In the genomic region with DNA sequence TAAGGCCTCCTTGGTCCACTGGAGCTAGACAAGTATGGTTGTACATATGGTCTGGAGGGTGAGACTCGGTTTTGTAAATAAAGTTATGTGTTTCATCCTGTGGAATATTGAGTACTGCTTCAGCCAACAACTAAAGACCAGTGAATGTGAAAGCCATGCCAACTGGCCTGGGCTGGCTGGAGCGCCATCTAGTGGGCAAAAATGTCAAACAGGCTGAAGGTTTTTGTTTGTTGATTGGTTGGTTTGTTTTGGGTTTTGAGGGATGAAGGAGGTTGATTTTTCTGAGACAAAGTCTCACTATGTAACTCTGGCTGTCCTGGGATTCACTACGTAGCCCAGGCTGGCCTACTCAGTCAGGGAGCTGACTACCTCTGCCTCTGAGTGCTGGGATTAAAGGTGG, we compare ENCODE assay signal across 10 mouse cellular contexts. TPM values are rescaled to one million over a fixed set of nuclear protein-coding genes. Genes with fewer than 3 reads are reported as not detected.
DNase-seq lines count a peak whose midpoint lies in the region; ATAC-seq and TF ChIP-seq lines count a peak whose summit lies in the region.
"Had no signal": no experiment of that assay in that cellular context is flagged by ENCODE, and none has a peak within 500 bp of the region (broad histone marks: within the 10 kb centered on the region; RNA-seq: fewer than 3 reads in every experiment).

No protein-coding gene starts in this region.

- H3K27me3 ChIP-seq in kidney, embryonic 15.5 days, result no peaks in the 10 kb centered on the region; the same call in 1 of the 2 replicates
- peaks cover 33% of the 10 kb centered on the region for H3K27me3 ChIP-seq in E14TG2a.4 (ENCODE audit: insufficient read depth, low read length)
- peaks cover 8% of the 10 kb centered on the region for H3K27me3 ChIP-seq in midbrain, postnatal 0 days (ENCODE audit: insufficient read depth, low read length)
- H3K27me3 ChIP-seq: embryonic facial prominence, embryonic 15.5 days; limb, embryonic 15.5 days had no signal

- WGBS in kidney, embryonic 15.5 days, result 9% methylated on average over 3 of the region's 3 CpGs
- 13% methylated on average over 3 of the region's 3 CpGs for WGBS in midbrain, postnatal 0 days

- no peak for TF ChIP-seq POLR2A in brain, embryonic 14.5 days (IDR thresholded peaks at IDR 0.05; ENCODE audit: borderline replicate concordance, extremely low read depth, insufficient read depth, insufficient read length, poor library complexity, severe bottlenecking)

- intact Hi-C loops in gastrocnemius, postnatal 14 days (cut with DNase I; ENCODE audit: low total_unique reads), result no loop called here
- intact Hi-C loops in left cerebral cortex, postnatal 14 days (cut with DNase I), result no loop called here

- no peak for ATAC-seq in kidney, embryonic 15.5 days (replicated peaks; ENCODE audit: low FRiP score)
- ATAC-seq in midbrain, postnatal 0 days (ENCODE audit: low FRiP score), result no peak
- no peak for ATAC-seq in granulocyte monocyte progenitor cell, adult 5-6 weeks (replicated peaks; ENCODE audit: poor library complexity, severe bottlenecking)

- TF ChIP-seq CTCF in E14TG2a.4 (conservative IDR thresholded peaks at IDR 0.05; ENCODE audit: low read length), result peak; percentile 92
- TF ChIP-seq CTCF in brain, embryonic 14.5 days (IDR thresholded peaks at IDR 0.05; ENCODE audit: borderline replicate concordance, extremely low read depth, insufficient read depth, insufficient read length), result peak; percentile 94
- TF ChIP-seq CTCF in midbrain, postnatal 0 days (IDR thresholded peaks at IDR 0.05), result peak; percentile 96

- H3K36me3 ChIP-seq in kidney, embryonic 15.5 days, result peaks cover 24% of the 10 kb centered on the region
- H3K36me3 ChIP-seq in E14TG2a.4 (ENCODE audit: insufficient read depth, low read length), result peaks cover 20% of the 10 kb centered on the region
- peaks cover 14% of the 10 kb centered on the region for H3K36me3 ChIP-seq in midbrain, postnatal 0 days (ENCODE audit: insufficient read depth, low read length)

- H3K4me2 ChIP-seq in kidney, embryonic 15.5 days, result no peak overlapping the region
- no peak overlapping the region for H3K4me2 ChIP-seq in midbrain, postnatal 0 days (ENCODE audit: low read depth, low read length, poor library complexity, severe bottlenecking)
- H3K4me2 ChIP-seq: embryonic facial prominence, embryonic 15.5 days; limb, embryonic 15.5 days had no signal

- no peaks in the 10 kb centered on the region for H3K9me3 ChIP-seq in kidney, embryonic 15.5 days (replicated peaks)
- H3K9me3 ChIP-seq in E14TG2a.4 (ENCODE audit: low read length), result no peaks in the 10 kb centered on the region
- no peaks in the 10 kb centered on the region for H3K9me3 ChIP-seq in midbrain, postnatal 0 days (ENCODE audit: low read length)
- H3K9me3 ChIP-seq: embryonic facial prominence, embryonic 15.5 days; limb, embryonic 15.5 days had no signal

- no peak overlapping the region for H3K4me3 ChIP-seq in kidney, embryonic 15.5 days (replicated peaks)
- H3K4me3 ChIP-seq in E14TG2a.4 (replicated peaks; ENCODE audit: low read length), result no peak overlapping the region
- no peak overlapping the region for H3K4me3 ChIP-seq in midbrain, postnatal 0 days (ENCODE audit: low read depth, low read length)
- H3K4me3 ChIP-seq: embryonic facial prominence, embryonic 15.5 days; limb, embryonic 15.5 days had no signal

- H3K4me1 ChIP-seq in kidney, embryonic 15.5 days, result peaks cover 49% of the 10 kb centered on the region
- peaks cover 79% of the 10 kb centered on the region for H3K4me1 ChIP-seq in E14TG2a.4 (replicated peaks; ENCODE audit: low read depth, low read length)
- H3K4me1 ChIP-seq in midbrain, postnatal 0 days (ENCODE audit: insufficient read depth, low read length), result peaks cover 17% of the 10 kb centered on the region; the same call in 1 of the 2 replicates

- no peak overlapping the region for H3K9ac ChIP-seq in kidney, embryonic 15.5 days
- H3K9ac ChIP-seq in midbrain, postnatal 0 days (replicated peaks; ENCODE audit: low read length, poor library complexity, severe bottlenecking), result no peak overlapping the region
- H3K9ac ChIP-seq: embryonic facial prominence, embryonic 15.5 days; limb, embryonic 15.5 days had no signal

- no peak overlapping the region for H3K27ac ChIP-seq in kidney, embryonic 15.5 days
- no peak overlapping the region for H3K27ac ChIP-seq in midbrain, postnatal 0 days (ENCODE audit: low read depth, low read length)
- H3K27ac ChIP-seq: embryonic facial prominence, embryonic 15.5 days; limb, embryonic 15.5 days had no signal

- peak; percentile 81 for DNase-seq in kidney, adult 18-20 months
- peak; percentile 81 for DNase-seq in brain, embryonic 14.5 days (ENCODE audit: low read depth)
- DNase-seq in gastrocnemius, postnatal 14 days, result peak; percentile 71
- DNase-seq in left cerebral cortex, postnatal 14 days (ENCODE audit: low spot score in 2 of 2), result peak; percentile 79 to 81
- peak; percentile 80 for DNase-seq in midbrain, postnatal 0 days (ENCODE audit: low spot score)

RNA-seq across cellular contexts. Expression of a gene that starts 1.5 kb away (rescaled TPM):
- polyA plus RNA-seq in kidney, embryonic 15.5 days (2015; fragmentation: Nextera tagmentation; extraction: Ambion mirVana), result 1.2 and 2.9 TPM in 2 replicates
- 7.4 and 8.4 TPM in 2 replicates for polyA plus RNA-seq in brain, embryonic 14.5 days (2012; rRNA removed)
- not detected for total RNA-seq in gastrocnemius, postnatal 14 days (2021)
- 1 to 10 TPM; 2.3 to 3.1 TPM for total RNA-seq in left cerebral cortex, postnatal 14 days (2021)
- total RNA-seq in midbrain, postnatal 0 days (2014; rRNA removed), result 3.3 and 4.2 TPM in 2 replicates
- polyA plus RNA-seq in midbrain, postnatal 0 days (2015; fragmentation: Nextera tagmentation; extraction: Ambion mirVana), result 4.9 and 5.0 TPM in 2 replicates
- not detected in 2 replicates for total RNA-seq in granulocyte monocyte progenitor cell, adult 5-6 weeks (2014; fragmentation: Nextera tagmentation)
- total RNA-seq in granulocyte monocyte progenitor cell, adult 5-6 weeks (2017), result not detected in 2 replicates

RNA-seq across cellular contexts. Expression of a gene that starts 3.6 kb away (rescaled TPM):
- 44.4 and 46.8 TPM in 2 replicates for polyA plus RNA-seq in kidney, embryonic 15.5 days (2015; fragmentation: Nextera tagmentation; extraction: Ambion mirVana)
- polyA plus RNA-seq in brain, embryonic 14.5 days (2012; rRNA removed), result 74.5 and 109 TPM in 2 replicates
- total RNA-seq in gastrocnemius, postnatal 14 days (2021), result 1 to 10 TPM; 7.5 to 7.7 TPM
- 10 to 100 TPM; 38.4 to 39.2 TPM for total RNA-seq in left cerebral cortex, postnatal 14 days (2021)
- 55.5 and 68.7 TPM in 2 replicates for total RNA-seq in midbrain, postnatal 0 days (2014; rRNA removed)
- polyA plus RNA-seq in midbrain, postnatal 0 days (2015; fragmentation: Nextera tagmentation; extraction: Ambion mirVana), result 60.0 and 66.5 TPM in 2 replicates
- total RNA-seq in granulocyte monocyte progenitor cell, adult 5-6 weeks (2014; fragmentation: Nextera tagmentation), result 11.3 and 16.7 TPM in 2 replicates
- 11.3 and 14.3 TPM in 2 replicates for total RNA-seq in granulocyte monocyte progenitor cell, adult 5-6 weeks (2017)

RNA-seq across cellular contexts. Expression of a gene that starts 3.6 kb away (rescaled TPM):
- 31.5 and 33.9 TPM in 2 replicates for polyA plus RNA-seq in kidney, embryonic 15.5 days (2015; fragmentation: Nextera tagmentation; extraction: Ambion mirVana)
- 34.3 and 45.7 TPM in 2 replicates for polyA plus RNA-seq in brain, embryonic 14.5 days (2012; rRNA removed)
- total RNA-seq in gastrocnemius, postnatal 14 days (2021), result 1 to 10 TPM; 2.2 to 2.5 TPM
- total RNA-seq in left cerebral cortex, postnatal 14 days (2021), result 10 to 100 TPM; 20.7 to 24.9 TPM
- total RNA-seq in midbrain, postnatal 0 days (2014; rRNA removed), result 39.0 and 50.8 TPM in 2 replicates
- polyA plus RNA-seq in midbrain, postnatal 0 days (2015; fragmentation: Nextera tagmentation; extraction: Ambion mirVana), result 50.0 and 58.1 TPM in 2 replicates
- 21.2 and 31.0 TPM in 2 replicates for total RNA-seq in granulocyte monocyte progenitor cell, adult 5-6 weeks (2014; fragmentation: Nextera tagmentation)
- total RNA-seq in granulocyte monocyte progenitor cell, adult 5-6 weeks (2017), result 13.2 and 13.9 TPM in 2 replicates

RNA-seq across cellular contexts. Expression of a gene that starts 5.8 kb away (rescaled TPM):
- polyA plus RNA-seq in kidney, embryonic 15.5 days (2015; fragmentation: Nextera tagmentation; extraction: Ambion mirVana), result 61.7 and 63.4 TPM in 2 replicates
- polyA plus RNA-seq in brain, embryonic 14.5 days (2012; rRNA removed), result 31.5 and 34.2 TPM in 2 replicates
- 10 to 100 TPM; 11.1 to 11.6 TPM for total RNA-seq in gastrocnemius, postnatal 14 days (2021)
- total RNA-seq in left cerebral cortex, postnatal 14 days (2021), result 10 to 100 TPM; 14.0 to 14.6 TPM
- total RNA-seq in midbrain, postnatal 0 days (2014; rRNA removed), result 21.1 and 25.7 TPM in 2 replicates
- polyA plus RNA-seq in midbrain, postnatal 0 days (2015; fragmentation: Nextera tagmentation; extraction: Ambion mirVana), result 33.4 and 36.6 TPM in 2 replicates
- total RNA-seq in granulocyte monocyte progenitor cell, adult 5-6 weeks (2014; fragmentation: Nextera tagmentation), result 40.2 and 42.2 TPM in 2 replicates
- total RNA-seq in granulocyte monocyte progenitor cell, adult 5-6 weeks (2017), result 34.1 and 36.7 TPM in 2 replicates

RNA-seq across cellular contexts. Expression of a gene that starts 11.9 kb away (rescaled TPM):
- polyA plus RNA-seq in kidney, embryonic 15.5 days (2015; fragmentation: Nextera tagmentation; extraction: Ambion mirVana), result 45.0 and 49.4 TPM in 2 replicates
- polyA plus RNA-seq in brain, embryonic 14.5 days (2012; rRNA removed), result 37.3 and 42.1 TPM in 2 replicates
- 10 to 100 TPM; 18.4 to 19.9 TPM for total RNA-seq in gastrocnemius, postnatal 14 days (2021)
- total RNA-seq in left cerebral cortex, postnatal 14 days (2021), result 10 to 100 TPM; 33.0 to 35.3 TPM
- total RNA-seq in midbrain, postnatal 0 days (2014; rRNA removed), result 57.8 and 70.4 TPM in 2 replicates
- polyA plus RNA-seq in midbrain, postnatal 0 days (2015; fragmentation: Nextera tagmentation; extraction: Ambion mirVana), result 51.9 and 53.6 TPM in 2 replicates
- total RNA-seq in granulocyte monocyte progenitor cell, adult 5-6 weeks (2014; fragmentation: Nextera tagmentation), result 12.2 and 13.7 TPM in 2 replicates
- 12.1 and 12.5 TPM in 2 replicates for total RNA-seq in granulocyte monocyte progenitor cell, adult 5-6 weeks (2017)

Comparison
In these comparisons a context has a peak if more than half of its experiments do, and no peak if none do; other contexts are left out.
1. RNA of a gene that starts 3.6 kb away (total RNA-seq): 39.0 to 50.8 TPM in midbrain, postnatal 0 days, 20.7 to 24.9 TPM in left cerebral cortex, postnatal 14 days and 13.2 to 31.0 TPM in granulocyte monocyte progenitor cell, adult 5-6 weeks; 2.2 to 2.5 TPM in gastrocnemius, postnatal 14 days; every median in the first group is over 4 times any median in the second.
2. Peak in every context shown above with its lines, with median percentiles within 50 percentile points of each other: DNase-seq and CTCF ChIP-seq.